Comparison of ENCODE assay signal across 8 mouse cellular contexts in genomic region chr1:194976517-194977370, GRCm38 (mm10). TPM values are rescaled to one million over a fixed set of nuclear protein-coding genes. Genes with fewer than 3 reads are reported as not detected.
DNase-seq lines count a peak whose midpoint lies in the region; ATAC-seq and TF ChIP-seq lines count a peak whose summit lies in the region.

No protein-coding gene starts in this region.

- peak overlapping the region; percentile 95 for H3K4me2 ChIP-seq in lung, embryonic 14.5 days

- peak overlapping the region; percentile 67 for H3K4me3 ChIP-seq in lung, embryonic 14.5 days (ENCODE audit: low read depth, low read length)

- TF ChIP-seq CTCF in lung, embryonic 14.5 days (IDR thresholded peaks at IDR 0.05; ENCODE audit: low read depth) = peak; percentile 45

- no peaks in the 10 kb centered on the region for H3K27me3 ChIP-seq in lung, embryonic 14.5 days (ENCODE audit: insufficient read depth, low read length)

- H3K36me3 ChIP-seq in lung, embryonic 14.5 days (ENCODE audit: insufficient read depth) = no peaks in the 10 kb centered on the region

- H3K27ac ChIP-seq in lung, embryonic 14.5 days (ENCODE audit: low read depth) = no peak overlapping the region

- WGBS in lung, embryonic 14.5 days = under 1% methylated on average over 44 of the region's 44 CpGs

- H3K9me3 ChIP-seq in lung, embryonic 14.5 days (ENCODE audit: low read depth, low read length) = no peaks in the 10 kb centered on the region

- DNase-seq in Muller cell, postnatal 12 days (ENCODE audit: inconsistent ontology term) = peak; percentile 84
- peak; percentile 84 for DNase-seq in cerebellum, adult 9-10 months
- peak; percentile 44 for DNase-seq in layer of hippocampus, adult 9-10 months (ENCODE audit: low spot score)
- DNase-seq in lung, embryonic 14.5 days = peak; percentile 79
- peak; percentile 51 to 53 for DNase-seq in thymus, postnatal 10 days (ENCODE audit: low spot score in 2 of 2)

- peaks cover 6% of the 10 kb centered on the region for H3K4me1 ChIP-seq in lung, embryonic 14.5 days (ENCODE audit: insufficient read depth)

- ATAC-seq in frontal cortex, adult (ENCODE audit: low TSS enrichment) = peak; percentile 25
- ATAC-seq in hematopoietic stem cell, adult 5-6 weeks (replicated peaks in 1 of 2; ENCODE audit: insufficient read depth in 1 of 2, low FRiP score in 2 of 2, low TSS enrichment in 1 of 2, low read depth in 1 of 2, poor library complexity in 2 of 2, severe bottlenecking in 2 of 2) = peak; percentile 74 to 82
- ATAC-seq in lung, embryonic 14.5 days (ENCODE audit: insufficient read depth) = peak; percentile 94
- peak; percentile 60 for ATAC-seq in neutrophil, adult 5-6 weeks (ENCODE audit: extremely low read depth, insufficient number of reproducible peaks, low FRiP score, poor library complexity, severe bottlenecking)

- H3K9ac ChIP-seq in lung, embryonic 14.5 days = peak overlapping the region; percentile 66

RNA-seq across cellular contexts. Expression of gene Cd34, which starts 38.1 kb away (rescaled TPM):
- total RNA-seq in hematopoietic stem cell, adult 5-6 weeks (2017) = 809 and 896 TPM in 2 replicates
- 164 and 165 TPM in 2 replicates for polyA plus RNA-seq in lung, embryonic 14.5 days (2014; fragmentation: Nextera tagmentation; extraction: Ambion mirVana)
- total RNA-seq in neutrophil, adult 5-6 weeks (2017) = 0.49 and 0.58 TPM in 2 replicates

Comparison
In these comparisons a context has a peak if more than half of its experiments do, and no peak if none do; other contexts are left out.
1. ATAC-seq: peak in every context shown above with its lines; median percentile 94 in lung, embryonic 14.5 days; 78 in hematopoietic stem cell, adult 5-6 weeks; 60 in neutrophil, adult 5-6 weeks; 25 in frontal cortex, adult.
2. RNA of gene Cd34, which starts 38.1 kb away (total RNA-seq): 809 to 896 TPM in hematopoietic stem cell, adult 5-6 weeks; 0.49 to 0.58 TPM in neutrophil, adult 5-6 weeks; every median in the first group is over 100 times any median in the second.
3. Peak in every context shown above with its lines, with median percentiles within 50 percentile points of each other: DNase-seq.